Mouse (Mus musculus): ENCODE results near the gene Ubqln4.

- TF ChIP-seq CTCF (IDR thresholded peaks at IDR 0.05; ENCODE audit: insufficient read depth, low read depth, low read length), result no peak
- no peak for TF ChIP-seq POLR2A (IDR thresholded peaks at IDR 0.05; ENCODE audit: insufficient read depth, low read depth, low read length)
These were observed 39.9 kb upstream of the Ubqln4 start for GRCm38 (mm10) chr3:88513546-88514115.
